Mouse (Mus musculus): ENCODE measurements around the gene Cdkn2aipnl. TPM values are rescaled to one million over a fixed set of nuclear protein-coding genes. Genes with fewer than 3 reads are reported as not detected.
A peak's percentile ranks its signal among the peaks of the same experiment; 100 is the strongest.

The Cdkn2aipnl gene
- polyA plus RNA-seq, 1 experiment from 2014 or later: 121 TPM

GRCm38 (mm10) chr11:51942602-51943499, 24.6 kb upstream of the Cdkn2aipnl start:
- H3K27me3 ChIP-seq (replicated peaks; ENCODE audit: control insufficient read depth, insufficient read depth, low read length): no peaks in the 10 kb centered on the region
- DNase-seq (ENCODE audit: low spot score) (peak; percentile 61), ATAC-seq (peak; percentile 65)
- H3K4me2 ChIP-seq (ENCODE audit: low read length): no peak overlapping the region
- H3K9me3 ChIP-seq (replicated peaks; ENCODE audit: control insufficient read depth, low read length): no peaks in the 10 kb centered on the region
- H3K4me3 ChIP-seq (ENCODE audit: low read depth, low read length): no peak overlapping the region
- peak overlapping the region; percentile 46; the same call in 1 of the 2 replicates for H3K27ac ChIP-seq (ENCODE audit: low read depth, low read length)
- WGBS: 58% methylated on average over 15 of the region's 15 CpGs
- H3K36me3 ChIP-seq (ENCODE audit: control insufficient read depth, insufficient read depth, low read length): no peaks in the 10 kb centered on the region
- no peak overlapping the region for H3K9ac ChIP-seq (ENCODE audit: low read length)
- peaks cover 8% of the 10 kb centered on the region for H3K4me1 ChIP-seq (ENCODE audit: control insufficient read depth, insufficient read depth, low read length)

GRCm38 (mm10) chr11:51943500-51943841, 24.0 kb upstream of the Cdkn2aipnl start:
- Histone ChIP-seq H3K36me3 (ENCODE audit: control insufficient read depth, insufficient read depth, low read length) (no peaks in the 10 kb centered on the region), H3K9me3 (replicated peaks; ENCODE audit: control insufficient read depth, low read length) (no peaks in the 10 kb centered on the region), H3K4me2 (ENCODE audit: low read length) (no peak overlapping the region), H3K9ac (ENCODE audit: low read length) (no peak overlapping the region), H3K27ac (ENCODE audit: low read depth, low read length) (peak overlapping the region; percentile 46; the same call in 1 of the 2 replicates), H3K4me1 (ENCODE audit: control insufficient read depth, insufficient read depth, low read length) (peaks cover 8% of the 10 kb centered on the region), H3K4me3 (ENCODE audit: low read depth, low read length) (no peak overlapping the region), H3K27me3 (replicated peaks; ENCODE audit: control insufficient read depth, insufficient read depth, low read length) (no peaks in the 10 kb centered on the region)
- 61% methylated on average over 6 of the region's 6 CpGs for WGBS
- DNase-seq (ENCODE audit: low spot score) (no peak), ATAC-seq (no peak)

GRCm38 (mm10) chr11:51944239-51944638, 23.2 kb upstream of the Cdkn2aipnl start:
- no peaks in the 10 kb centered on the region for H3K36me3 ChIP-seq (ENCODE audit: control insufficient read depth, insufficient read depth, low read length)
- 80% methylated on average over 3 of the region's 3 CpGs for WGBS
- no peak overlapping the region for H3K9ac ChIP-seq (ENCODE audit: low read length)
- no peaks in the 10 kb centered on the region for H3K9me3 ChIP-seq (replicated peaks; ENCODE audit: control insufficient read depth, low read length)
- H3K4me2 ChIP-seq (ENCODE audit: low read length): no peak overlapping the region
- no peaks in the 10 kb centered on the region for H3K27me3 ChIP-seq (replicated peaks; ENCODE audit: control insufficient read depth, insufficient read depth, low read length)
- H3K4me1 ChIP-seq (ENCODE audit: control insufficient read depth, insufficient read depth, low read length): peaks cover 8% of the 10 kb centered on the region
- no peak overlapping the region for H3K4me3 ChIP-seq (ENCODE audit: low read depth, low read length)
- no peak overlapping the region for H3K27ac ChIP-seq (ENCODE audit: low read depth, low read length)
- DNase-seq (ENCODE audit: low spot score) (no peak), ATAC-seq (no peak)

GRCm38 (mm10) chr11:51945548-51945947, 21.9 kb upstream of the Cdkn2aipnl start:
- Histone ChIP-seq H3K27me3 (replicated peaks; ENCODE audit: control insufficient read depth, insufficient read depth, low read length) (no peaks in the 10 kb centered on the region), H3K9ac (ENCODE audit: low read length) (peak overlapping the region; percentile 13; the same call in 1 of the 2 replicates), H3K9me3 (replicated peaks; ENCODE audit: control insufficient read depth, low read length) (no peaks in the 10 kb centered on the region), H3K4me1 (ENCODE audit: control insufficient read depth, insufficient read depth, low read length) (peaks cover 8% of the 10 kb centered on the region), H3K27ac (ENCODE audit: low read depth, low read length) (0 out of 2 replicates have a peak overlapping the region, but pooled peaks have one; percentile 7), H3K36me3 (ENCODE audit: control insufficient read depth, insufficient read depth, low read length) (no peaks in the 10 kb centered on the region), H3K4me3 (ENCODE audit: low read depth, low read length) (no peak overlapping the region), H3K4me2 (ENCODE audit: low read length) (no peak overlapping the region)
- 47% methylated on average over 8 of the region's 8 CpGs for WGBS
- ATAC-seq (no peak), DNase-seq (ENCODE audit: low spot score) (peak; percentile 22)

GRCm38 (mm10) chr11:51946144-51946543, 21.3 kb upstream of the Cdkn2aipnl start:
- Histone ChIP-seq H3K4me1 (ENCODE audit: control insufficient read depth, insufficient read depth, low read length) (peaks cover 8% of the 10 kb centered on the region), H3K27me3 (replicated peaks; ENCODE audit: control insufficient read depth, insufficient read depth, low read length) (no peaks in the 10 kb centered on the region), H3K9ac (ENCODE audit: low read length) (no peak overlapping the region), H3K4me2 (ENCODE audit: low read length) (no peak overlapping the region), H3K9me3 (replicated peaks; ENCODE audit: control insufficient read depth, low read length) (no peaks in the 10 kb centered on the region), H3K27ac (ENCODE audit: low read depth, low read length) (0 out of 2 replicates have a peak overlapping the region, but pooled peaks have one; percentile 7), H3K4me3 (ENCODE audit: low read depth, low read length) (no peak overlapping the region), H3K36me3 (ENCODE audit: control insufficient read depth, insufficient read depth, low read length) (no peaks in the 10 kb centered on the region)
- no peak for DNase-seq (ENCODE audit: low spot score)
- no peak for ATAC-seq
- 75% methylated on average over 6 of the region's 6 CpGs for WGBS

- ATAC-seq (no peak), DNase-seq (ENCODE audit: low spot score) (no peak)
- no peaks in the 10 kb centered on the region for H3K9me3 ChIP-seq (replicated peaks; ENCODE audit: control insufficient read depth, low read length)
- no peak overlapping the region for H3K9ac ChIP-seq (ENCODE audit: low read length)
- WGBS: 79% methylated on average over 9 of the region's 9 CpGs
- H3K4me1 ChIP-seq (ENCODE audit: control insufficient read depth, insufficient read depth, low read length): no peaks in the 10 kb centered on the region
- H3K36me3 ChIP-seq (ENCODE audit: control insufficient read depth, insufficient read depth, low read length): no peaks in the 10 kb centered on the region
- H3K27me3 ChIP-seq (replicated peaks; ENCODE audit: control insufficient read depth, insufficient read depth, low read length): no peaks in the 10 kb centered on the region
- no peak overlapping the region for H3K27ac ChIP-seq (ENCODE audit: low read depth, low read length)
- no peak overlapping the region for H3K4me2 ChIP-seq (ENCODE audit: low read length)
- no peak overlapping the region for H3K4me3 ChIP-seq (ENCODE audit: low read depth, low read length)
Measured at GRCm38 (mm10) chr11:51949155-51949840, 18.2 kb upstream of the Cdkn2aipnl start.

- Histone ChIP-seq H3K36me3 (ENCODE audit: control insufficient read depth, insufficient read depth, low read length) (no peaks in the 10 kb centered on the region), H3K27me3 (replicated peaks; ENCODE audit: control insufficient read depth, insufficient read depth, low read length) (no peaks in the 10 kb centered on the region), H3K4me3 (ENCODE audit: low read depth, low read length) (no peak overlapping the region), H3K27ac (ENCODE audit: low read depth, low read length) (no peak overlapping the region), H3K9ac (ENCODE audit: low read length) (no peak overlapping the region), H3K9me3 (replicated peaks; ENCODE audit: control insufficient read depth, low read length) (no peaks in the 10 kb centered on the region), H3K4me2 (ENCODE audit: low read length) (no peak overlapping the region), H3K4me1 (ENCODE audit: control insufficient read depth, insufficient read depth, low read length) (no peaks in the 10 kb centered on the region)
- no peak for ATAC-seq
- whole genome bisulfite sequencing: 91% methylated on average over 9 of the region's 9 CpGs
- no peak for DNase-seq (ENCODE audit: low spot score)
Measured at GRCm38 (mm10) chr11:51949919-51950318, 17.5 kb upstream of the Cdkn2aipnl start.

GRCm38 (mm10) chr11:51951861-51952420, 15.5 kb upstream of the Cdkn2aipnl start:
- ATAC-seq (no peak), DNase-seq (ENCODE audit: low spot score) (no peak)
- Histone ChIP-seq H3K27ac (ENCODE audit: low read depth, low read length) (no peak overlapping the region), H3K9ac (ENCODE audit: low read length) (no peak overlapping the region), H3K4me3 (ENCODE audit: low read depth, low read length) (no peak overlapping the region), H3K36me3 (ENCODE audit: control insufficient read depth, insufficient read depth, low read length) (no peaks in the 10 kb centered on the region), H3K27me3 (replicated peaks; ENCODE audit: control insufficient read depth, insufficient read depth, low read length) (no peaks in the 10 kb centered on the region), H3K4me2 (ENCODE audit: low read length) (no peak overlapping the region), H3K9me3 (replicated peaks; ENCODE audit: control insufficient read depth, low read length) (no peaks in the 10 kb centered on the region), H3K4me1 (ENCODE audit: control insufficient read depth, insufficient read depth, low read length) (no peaks in the 10 kb centered on the region)
- WGBS: 60% methylated on average over 5 of the region's 5 CpGs

All from forebrain, embryonic 14.5 days (tissue).